Mouse (Mus musculus) layer of hippocampus, adult 2 months (tissue): ENCODE measurements around the gene Slc7a8. TPM values are rescaled to one million over a fixed set of nuclear protein-coding genes. Genes with fewer than 3 reads are reported as not detected.
"Not testable (repeated sequence)": the region's sequence is repeated elsewhere in the genome, so short reads cannot be mapped to it uniquely, and the experiment has no call there.

Source experiments
- DNase-seq, 2 experiments: peaks; one replicate each; pipeline ENCODE4 v3.0.0; 2022; ENCODE audit warnings: low spot score in 2 of 2
- H3K27ac ChIP-seq: fragments of 200-600 bp; 2 replicates; pipeline ENCODE4 v1.8.1; 2022
- H3K4me3 ChIP-seq: fragments of 200-600 bp; 2 replicates; pipeline ENCODE4 v1.8.1; 2022; ENCODE audit warnings: mild to moderate bottlenecking
- CTCF ChIP-seq: fragments of 200-600 bp; conservative IDR thresholded peaks from 2 replicates; pipeline ENCODE4 v1.8.1; 2022; ENCODE audit warnings: antibody characterized with exemption, mild to moderate bottlenecking, moderate library complexity
- total RNA-seq, 2 experiments: library from RNA; stranded (reverse); gene quantifications; 2 replicates each; pipeline ENCODE4 v1.2.3; 2021

Slc7a8 gene
- total RNA-seq, 2 experiments from 2014 or later, result 49.4 to 54.1 TPM

DNA sequence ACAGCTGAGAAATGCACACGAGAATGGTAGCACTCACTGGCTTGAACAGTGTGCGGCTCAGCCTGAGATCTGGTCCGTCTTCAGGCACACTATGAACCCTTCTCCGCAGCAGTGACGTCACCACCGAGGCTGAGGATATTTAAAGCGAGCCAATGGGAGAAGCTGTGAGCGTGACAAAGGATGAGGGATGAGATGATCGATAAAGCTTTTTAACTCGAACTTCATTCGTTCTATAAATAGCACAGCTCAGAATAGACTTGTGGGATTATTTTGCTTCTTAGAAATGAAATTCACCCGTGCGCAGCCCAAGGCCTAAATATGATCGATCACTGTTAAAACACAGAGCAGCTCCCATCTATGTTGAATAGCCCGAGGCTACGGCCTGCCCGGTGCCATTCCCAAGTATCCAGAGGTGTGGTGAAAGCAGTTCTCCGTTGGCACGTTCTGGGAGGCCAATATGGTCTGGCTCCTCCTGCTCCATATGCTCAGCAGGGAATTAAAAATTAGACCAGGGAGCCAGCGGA is 9.4 kb downstream of the Slc7a8 start:
- TF ChIP-seq CTCF, result no peak
- DNase-seq, result peak; percentile 66 to 83
- H3K4me3 ChIP-seq, result peak overlapping the region; percentile 40

GRCm38 (mm10) chr14:54770373-54770772 is 11.4 kb downstream of the Slc7a8 start:
- no peak for TF ChIP-seq CTCF
- DNase-seq, result no peak
- H3K27ac ChIP-seq, result no peak overlapping the region
- no peak overlapping the region for H3K4me3 ChIP-seq

More for the DNA sequence above, 9.4 kb downstream of the Slc7a8 start:
- peak overlapping the region; percentile 88 for H3K27ac ChIP-seq

GRCm38 (mm10) chr14:54769068-54769425 is 12.7 kb downstream of the Slc7a8 start:
- Histone ChIP-seq H3K4me3 (no peak overlapping the region), H3K27ac (no peak overlapping the region)
- no peak for TF ChIP-seq CTCF
- DNase-seq, result no peak

DNA sequence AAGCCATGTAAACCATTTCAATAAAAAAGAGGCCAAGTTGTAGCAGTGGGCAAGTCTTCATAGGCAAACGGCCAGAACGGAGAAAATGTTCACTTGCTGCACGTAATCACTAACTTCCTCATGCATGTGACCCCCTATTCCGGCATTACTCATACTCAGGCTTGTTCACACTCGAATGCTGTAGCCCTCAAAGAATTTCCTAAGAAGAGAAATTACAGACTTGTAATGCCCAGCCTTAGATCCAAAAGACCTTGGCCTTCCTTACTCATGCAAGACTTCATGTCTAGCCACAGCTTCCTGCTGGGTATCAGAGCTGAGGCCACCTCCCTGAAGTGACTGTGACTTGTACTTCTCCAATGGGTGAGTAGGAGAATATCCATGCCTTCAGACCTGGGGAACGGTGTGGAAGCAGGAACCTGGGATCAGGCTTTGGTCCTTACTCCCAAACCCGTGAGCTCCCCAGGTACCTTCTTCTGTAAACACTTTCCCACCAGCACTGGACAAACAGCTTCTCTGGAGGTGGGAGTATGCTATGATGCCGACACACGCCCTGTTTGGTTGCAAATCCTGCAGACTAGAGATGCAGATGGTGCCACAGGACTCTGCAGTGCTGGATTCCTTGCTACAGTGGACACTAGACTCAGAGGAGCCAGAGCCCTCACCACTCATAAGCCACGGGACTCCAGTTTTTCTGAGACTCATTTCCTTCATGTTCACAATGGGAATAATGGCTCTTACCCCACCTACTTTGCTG is 13.3 kb downstream of the Slc7a8 start:
- no peak for TF ChIP-seq CTCF
- no peak for DNase-seq
- Histone ChIP-seq H3K27ac (no peak overlapping the region), H3K4me3 (no peak overlapping the region)

DNA sequence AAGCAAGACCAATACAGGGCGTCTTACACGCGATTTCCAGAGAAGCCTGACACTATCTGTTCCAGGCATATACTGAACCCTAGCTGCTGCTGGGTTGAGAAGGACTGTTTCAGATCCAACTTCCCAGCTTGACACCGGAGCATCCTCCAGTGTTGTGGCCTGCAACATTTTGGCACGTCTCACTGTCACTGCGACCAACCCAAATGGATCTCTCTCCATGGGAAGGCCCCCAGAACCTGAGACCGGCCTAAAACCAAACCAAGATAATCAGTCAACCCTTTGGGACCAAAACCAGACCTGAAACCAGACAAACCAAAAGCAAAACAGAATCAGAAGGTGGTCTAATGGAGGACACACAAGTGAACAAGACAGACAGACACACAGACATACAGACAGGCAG is 14.8 kb downstream of the Slc7a8 start:
- not testable (repeated sequence) for H3K4me3 ChIP-seq, H3K27ac ChIP-seq

GRCm38 (mm10) chr14:54756382-54756781 is 25.4 kb downstream of the Slc7a8 start:
- no peak for DNase-seq
- no peak for TF ChIP-seq CTCF
- no peak overlapping the region for H3K4me3 ChIP-seq
- peak overlapping the region; percentile 76; the same call in 1 of the 2 replicates for H3K27ac ChIP-seq

More for the DNA sequence above, 14.8 kb downstream of the Slc7a8 start:
- not testable (repeated sequence) for DNase-seq

GRCm38 (mm10) chr14:54754602-54755018 is 27.1 kb downstream of the Slc7a8 start:
- no peak for TF ChIP-seq CTCF
- DNase-seq, result peak; percentile 47 to 60
- H3K4me3 ChIP-seq, result no peak overlapping the region
- H3K27ac ChIP-seq, result peak overlapping the region; percentile 76

DNA sequence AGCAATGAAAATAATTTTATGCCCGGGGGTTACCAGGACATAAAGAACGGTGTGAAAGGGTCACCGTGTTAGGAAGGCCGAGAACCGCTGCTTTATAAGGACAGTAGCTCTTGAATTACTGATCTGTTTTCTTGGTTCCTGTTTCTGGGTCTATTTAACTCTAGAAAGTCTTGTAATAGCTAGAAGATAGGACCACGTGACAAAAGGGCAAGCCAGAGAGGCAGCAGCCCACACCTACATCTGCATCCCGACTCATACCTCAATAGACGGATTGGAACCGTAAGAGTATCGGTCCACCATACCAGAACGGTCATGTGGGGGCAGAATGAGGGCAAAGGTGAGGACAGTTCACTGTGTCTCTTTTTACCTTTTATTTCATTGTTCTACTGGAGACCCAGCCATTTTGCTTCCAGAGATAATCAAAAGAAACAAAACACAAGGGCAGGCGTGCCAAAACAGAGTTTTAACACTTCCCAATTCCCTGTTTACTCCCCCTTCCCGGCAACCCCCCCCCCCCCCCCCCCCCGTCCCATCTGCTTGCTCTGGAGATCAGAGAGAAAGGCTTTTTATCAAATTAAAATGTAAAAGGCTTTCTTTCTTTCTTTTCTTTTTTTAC is 27.7 kb downstream of the Slc7a8 start:
- Histone ChIP-seq H3K27ac (peak overlapping the region; percentile 76), H3K4me3 (no peak overlapping the region)
- no peak for DNase-seq
- TF ChIP-seq CTCF, result no peak

DNA sequence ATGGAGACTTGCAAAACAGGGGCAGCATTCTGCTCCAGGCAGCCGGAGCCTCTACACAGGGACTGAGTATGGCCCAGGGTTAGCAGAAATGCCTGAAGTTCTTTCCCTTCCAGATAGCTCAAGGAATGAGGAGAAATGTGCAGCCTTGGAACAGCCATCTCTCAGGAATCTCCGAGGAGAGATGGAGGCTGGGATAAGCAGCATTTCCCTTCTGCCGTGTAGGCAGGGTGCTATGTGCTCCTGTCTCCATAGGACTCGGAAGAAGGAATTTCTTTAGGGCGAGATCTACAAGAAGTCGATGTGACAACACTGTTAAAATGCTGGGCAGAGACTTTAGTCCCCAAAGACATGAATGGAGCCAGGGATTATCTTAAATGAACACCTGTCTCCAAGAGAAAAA is 28.8 kb downstream of the Slc7a8 start:
- no peak for DNase-seq
- H3K4me3 ChIP-seq, result no peak overlapping the region
- TF ChIP-seq CTCF, result no peak
- H3K27ac ChIP-seq, result peak overlapping the region; percentile 76; the same call in 1 of the 2 replicates

GRCm38 (mm10) chr14:54751768-54752167 is 30.0 kb downstream of the Slc7a8 start:
- H3K4me3 ChIP-seq, result no peak overlapping the region
- no peak overlapping the region for H3K27ac ChIP-seq
- DNase-seq, result no peak
- TF ChIP-seq CTCF, result no peak

GRCm38 (mm10) chr14:54749238-54749637 is 32.5 kb downstream of the Slc7a8 start:
- DNase-seq, result no peak
- H3K27ac ChIP-seq, result no peak overlapping the region; the same call in 1 of the 2 replicates
- no peak overlapping the region for H3K4me3 ChIP-seq
- no peak for TF ChIP-seq CTCF

DNA sequence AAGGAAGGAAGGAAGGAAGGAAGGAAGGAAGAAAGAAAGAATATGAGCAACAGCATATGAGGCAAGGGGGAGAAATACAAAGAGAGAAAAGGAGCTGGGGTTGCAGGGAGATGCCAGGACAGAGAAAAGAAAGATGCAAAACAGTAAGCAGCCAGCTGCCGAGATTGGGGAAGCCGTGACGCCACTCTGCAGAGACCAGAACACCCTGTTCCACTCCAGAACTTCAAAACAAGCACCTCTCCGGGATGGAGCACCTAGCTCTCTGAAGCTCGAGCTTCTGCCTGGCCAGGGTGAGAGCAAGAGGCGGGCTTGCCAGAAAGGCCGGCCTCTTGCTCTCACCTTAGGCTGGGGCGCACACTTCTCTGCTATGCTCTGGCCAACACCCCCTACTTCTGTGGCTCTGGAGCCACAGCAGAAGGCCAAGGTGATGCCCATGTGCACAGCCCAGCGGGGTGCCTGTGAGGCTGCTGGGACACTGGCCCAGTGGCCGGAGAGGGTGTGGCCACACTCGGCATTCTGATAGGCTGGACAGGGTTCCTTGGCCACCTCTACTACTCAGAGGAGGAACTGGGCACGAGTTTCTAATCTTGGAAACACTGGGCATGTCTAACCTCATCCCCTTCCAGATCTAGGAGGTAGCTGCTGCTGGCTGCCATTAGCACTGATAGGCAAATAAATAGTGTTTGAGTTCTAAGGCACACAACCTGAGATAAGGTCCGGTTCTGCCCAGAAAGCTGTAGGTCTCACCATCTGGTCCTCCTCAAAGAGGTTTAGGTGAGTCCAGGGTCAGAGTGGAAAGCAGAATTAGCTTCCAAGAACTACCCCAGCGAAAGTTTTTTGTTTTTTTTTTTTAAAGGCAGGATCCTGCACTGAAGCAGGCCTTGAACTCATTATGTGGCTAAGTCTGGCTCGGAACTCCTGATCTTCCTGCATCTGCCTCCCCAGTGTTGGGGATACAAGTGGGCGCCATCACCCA is 33.5 kb downstream of the Slc7a8 start:
- H3K27ac ChIP-seq, result peak overlapping the region; percentile 74
- no peak overlapping the region for H3K4me3 ChIP-seq
- no peak for DNase-seq
- TF ChIP-seq CTCF, result no peak

DNA sequence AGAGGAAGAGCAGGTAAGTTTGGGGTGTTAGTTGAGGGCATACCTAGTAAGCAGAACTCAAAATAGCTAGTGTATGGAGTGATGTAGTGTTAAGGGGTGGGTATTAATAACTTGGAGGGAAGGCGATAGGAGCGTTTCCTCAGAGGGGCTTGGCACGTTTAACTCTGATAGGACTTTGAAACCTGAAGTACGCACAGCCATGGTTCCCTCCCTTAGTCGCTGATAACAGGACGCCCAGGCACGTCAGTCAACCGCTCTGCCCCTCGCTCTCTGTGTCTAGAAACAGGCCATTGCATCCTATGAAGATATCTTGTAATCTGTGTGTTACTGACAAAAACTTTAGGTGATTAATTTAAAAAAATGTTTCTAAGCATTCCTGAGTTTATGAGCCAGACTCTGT is 35.7 kb downstream of the Slc7a8 start:
- Histone ChIP-seq H3K4me3 (no peak overlapping the region), H3K27ac (no peak overlapping the region)
- TF ChIP-seq CTCF, result no peak
- no peak for DNase-seq
